Mouse (Mus musculus) lung, postnatal 25 days (tissue): ENCODE data around the gene Map3k15.
A peak's percentile ranks its signal among the peaks of the same experiment; 100 is the strongest.

Experiments
- DNase-seq: peaks from one replicate; pipeline ENCODE4 v3.0.0; 2022; ENCODE audit warnings: low spot score

Gene Map3k15

GRCm38 (mm10) chrX:159988002-159988960 lies at the start of gene Map3k15:
Map3k15 (plus strand) TSS chrX:159988433.
- peak; percentile 57 for DNase-seq

GRCm38 (mm10) chrX:159942569-159942968 lies 45.7 kb upstream of the Map3k15 start:
- no peak for DNase-seq

- DNase-seq: no peak
Observed at GRCm38 (mm10) chrX:159943586-159943985, 44.6 kb upstream of the Map3k15 start.

- DNase-seq: no peak
Observed at GRCm38 (mm10) chrX:159953546-159954429, 34.4 kb upstream of the Map3k15 start.

- DNase-seq: no peak
Observed at GRCm38 (mm10) chrX:159954430-159954779, 33.8 kb upstream of the Map3k15 start.

GRCm38 (mm10) chrX:159955433-159955832 lies 32.8 kb upstream of the Map3k15 start:
- DNase-seq: no peak

GRCm38 (mm10) chrX:159961385-159961784 lies 26.8 kb upstream of the Map3k15 start:
- no peak for DNase-seq

- peak; percentile 78 for DNase-seq
Observed at GRCm38 (mm10) chrX:159963273-159963672, 25.0 kb upstream of the Map3k15 start.

- DNase-seq: no peak
Observed at GRCm38 (mm10) chrX:159963925-159964324, 24.3 kb upstream of the Map3k15 start.

GRCm38 (mm10) chrX:159969025-159969424 lies 19.2 kb upstream of the Map3k15 start:
- no peak for DNase-seq

GRCm38 (mm10) chrX:159971091-159971779 lies 17.0 kb upstream of the Map3k15 start:
- no peak for DNase-seq

- peak; percentile 24 for DNase-seq
Observed at GRCm38 (mm10) chrX:159973730-159974129, 14.5 kb upstream of the Map3k15 start.

- DNase-seq: no peak
Observed at GRCm38 (mm10) chrX:159976243-159976642, 12.0 kb upstream of the Map3k15 start.

GRCm38 (mm10) chrX:159995808-159996207 lies 7.6 kb downstream of the Map3k15 start:
- DNase-seq: no peak

- no peak for DNase-seq
Observed at GRCm38 (mm10) chrX:160053306-160053705, 65.1 kb downstream of the Map3k15 start.

- no peak for DNase-seq
Observed at GRCm38 (mm10) chrX:160054643-160055042, 66.4 kb downstream of the Map3k15 start.

GRCm38 (mm10) chrX:160091973-160092372 lies 103.7 kb downstream of the Map3k15 start:
- DNase-seq: no peak

- DNase-seq: no peak
Observed at GRCm38 (mm10) chrX:160107817-160108216, 119.6 kb downstream of the Map3k15 start.

GRCm38 (mm10) chrX:160113777-160114176 lies 125.5 kb downstream of the Map3k15 start:
- DNase-seq: no peak

GRCm38 (mm10) chrX:160116074-160116473 lies 127.8 kb downstream of the Map3k15 start:
- DNase-seq: peak; percentile 8

GRCm38 (mm10) chrX:160116658-160117057 lies 128.4 kb downstream of the Map3k15 start:
- peak; percentile 35 for DNase-seq
